ENCODE assay signal across 7 mouse cellular contexts in the genomic region with DNA sequence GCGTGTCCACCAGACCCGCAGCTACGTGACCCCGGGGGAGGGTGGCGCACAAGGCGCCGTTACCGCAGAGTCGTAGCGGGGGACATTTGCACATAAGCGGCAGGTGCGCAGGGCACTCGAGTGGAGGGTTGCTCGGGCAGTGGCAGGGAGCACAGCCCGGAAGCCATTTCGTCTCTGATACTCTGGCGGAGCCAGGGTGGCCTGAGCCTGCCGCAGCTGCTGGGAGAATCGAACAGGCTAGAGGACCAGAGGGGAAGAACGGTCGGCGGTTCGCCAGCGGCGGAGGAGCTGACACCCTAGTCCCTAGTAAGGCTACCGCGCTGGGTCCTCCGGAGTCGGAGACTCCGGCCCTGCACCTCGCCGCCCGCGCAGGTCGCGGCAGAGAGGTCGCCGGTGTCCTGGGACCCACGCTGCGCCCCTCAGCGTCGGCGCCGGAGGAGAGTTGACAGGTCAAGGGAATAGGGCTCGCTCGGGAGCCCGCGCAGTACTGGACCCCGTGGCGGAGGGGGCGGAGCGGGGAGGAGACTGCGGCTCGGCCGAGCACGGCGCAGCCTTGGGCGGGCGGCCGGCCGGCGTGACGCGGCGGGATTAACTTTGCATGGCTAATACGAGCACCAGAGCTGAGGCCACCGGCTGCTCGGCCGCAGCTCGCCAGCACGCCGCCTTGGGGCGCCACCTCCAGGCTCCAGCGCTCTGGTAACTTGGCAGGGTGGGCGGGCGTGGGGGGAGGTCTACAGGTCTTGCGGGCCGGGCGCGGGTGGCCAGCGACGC. TPM values are rescaled to one million over a fixed set of nuclear protein-coding genes. Genes with fewer than 3 reads are reported as not detected.
DNase-seq lines count a peak whose midpoint lies in the region; ATAC-seq and TF ChIP-seq lines count a peak whose summit lies in the region.

No protein-coding gene starts in this region.

- DNase-seq in brain, adult 2 months (ENCODE audit: low read depth, low spot score) = peak; percentile 83
- peak; percentile 87 for DNase-seq in forebrain, embryonic 11.5 days (ENCODE audit: low spot score)
- peak; percentile 92 for DNase-seq in kidney, postnatal 14 days
- peak; percentile 72 for DNase-seq in liver, embryonic 11.5 days (ENCODE audit: low spot score)
- DNase-seq in spleen, postnatal 4 days (ENCODE audit: low spot score in 2 of 2) = peak; percentile 26 to 68

- peak overlapping the region; percentile 51 for H3K9ac ChIP-seq in forebrain, embryonic 11.5 days (ENCODE audit: low read length)
- H3K9ac ChIP-seq in heart, embryonic 15.5 days = peak overlapping the region; percentile 65
- peak overlapping the region; percentile 55; the same call in 1 of the 2 replicates for H3K9ac ChIP-seq in liver, embryonic 11.5 days (ENCODE audit: low read depth, low read length)

- no peak for TF ChIP-seq POLR2A in myocyte (IDR thresholded peaks at IDR 0.05; ENCODE audit: insufficient read length, low read depth)

- no peaks in the 10 kb centered on the region for H3K9me3 ChIP-seq in forebrain, embryonic 11.5 days (ENCODE audit: control insufficient read depth, low read length)
- no peaks in the 10 kb centered on the region for H3K9me3 ChIP-seq in heart, embryonic 15.5 days (replicated peaks)
- H3K9me3 ChIP-seq in liver, embryonic 11.5 days (ENCODE audit: control insufficient read depth, low read length) = no peaks in the 10 kb centered on the region

- H3K79me2 ChIP-seq in myocyte (ENCODE audit: control insufficient read depth, insufficient read depth) = no peaks in the 10 kb centered on the region

- H3K27me3 ChIP-seq in forebrain, embryonic 11.5 days (ENCODE audit: control insufficient read depth, insufficient read depth, low read length) = peaks cover 18% of the 10 kb centered on the region
- peaks cover 18% of the 10 kb centered on the region for H3K27me3 ChIP-seq in heart, embryonic 15.5 days
- peaks cover 35% of the 10 kb centered on the region for H3K27me3 ChIP-seq in liver, embryonic 11.5 days (replicated peaks; ENCODE audit: control insufficient read depth, insufficient read depth, low read length)
- peaks cover 20% of the 10 kb centered on the region for H3K27me3 ChIP-seq in myocyte (ENCODE audit: control insufficient read depth, insufficient read depth, insufficient read length)

- peak overlapping the region; percentile 82 for H3K4me2 ChIP-seq in forebrain, embryonic 11.5 days (ENCODE audit: low read depth, low read length, severe bottlenecking)
- peak overlapping the region; percentile 100 for H3K4me2 ChIP-seq in heart, embryonic 15.5 days
- H3K4me2 ChIP-seq in liver, embryonic 11.5 days = peak overlapping the region; percentile 88
- peak overlapping the region; percentile 48 for H3K4me2 ChIP-seq in myocyte (ENCODE audit: low read depth)

- no peak overlapping the region for H3K27ac ChIP-seq in forebrain, embryonic 11.5 days (ENCODE audit: low read depth, low read length)
- H3K27ac ChIP-seq in heart, embryonic 15.5 days = no peak overlapping the region
- no peak overlapping the region for H3K27ac ChIP-seq in liver, embryonic 11.5 days (ENCODE audit: low read depth, low read length)

- peak; percentile 93 for ATAC-seq in forebrain, embryonic 11.5 days (replicated peaks; ENCODE audit: low FRiP score)
- peak; percentile 88 for ATAC-seq in heart, embryonic 15.5 days (replicated peaks; ENCODE audit: insufficient number of reproducible peaks, insufficient read depth, low FRiP score, low read depth)
- ATAC-seq in liver, embryonic 11.5 days (replicated peaks; ENCODE audit: low FRiP score) = peak; percentile 86

- H3K4me1 ChIP-seq in forebrain, embryonic 11.5 days (replicated peaks; ENCODE audit: control insufficient read depth, insufficient read depth, low read length) = peaks cover 4% of the 10 kb centered on the region; the same call in 1 of the 2 replicates
- H3K4me1 ChIP-seq in heart, embryonic 15.5 days (replicated peaks) = peaks cover 18% of the 10 kb centered on the region
- H3K4me1 ChIP-seq in liver, embryonic 11.5 days (replicated peaks; ENCODE audit: control insufficient read depth, insufficient read depth, low read length) = no peaks in the 10 kb centered on the region

- no peaks in the 10 kb centered on the region for H3K36me3 ChIP-seq in forebrain, embryonic 11.5 days (ENCODE audit: control insufficient read depth, insufficient read depth, low read length)
- no peaks in the 10 kb centered on the region for H3K36me3 ChIP-seq in heart, embryonic 15.5 days
- no peaks in the 10 kb centered on the region for H3K36me3 ChIP-seq in liver, embryonic 11.5 days (ENCODE audit: control insufficient read depth, insufficient read depth, low read length)
- H3K36me3 ChIP-seq in myocyte (ENCODE audit: control insufficient read depth, insufficient read depth) = no peaks in the 10 kb centered on the region

- peak overlapping the region; percentile 53 for H3K4me3 ChIP-seq in forebrain, embryonic 11.5 days (ENCODE audit: low read depth, low read length)
- peak overlapping the region; percentile 80 for H3K4me3 ChIP-seq in heart, embryonic 15.5 days
- H3K4me3 ChIP-seq in liver, embryonic 11.5 days (ENCODE audit: low read depth, low read length) = peak overlapping the region; percentile 62
- no peak overlapping the region for H3K4me3 ChIP-seq in myocyte

- WGBS in forebrain, embryonic 11.5 days = 0% methylated on average over 67 of the region's 82 CpGs
- WGBS in heart, embryonic 15.5 days = under 1% methylated on average over 78 of the region's 82 CpGs
- WGBS in liver, embryonic 11.5 days = under 1% methylated on average over 80 of the region's 82 CpGs

- H3ac ChIP-seq in myocyte (ENCODE audit: control insufficient read depth, insufficient read length) = no peak overlapping the region

TF ChIP-seq in myocyte, 11 proteins besides CTCF, POLR2A, EP300 and RAD21:
- TF ChIP-seq TCF12 (IDR thresholded peaks at IDR 0.05; ENCODE audit: insufficient read depth, poor library complexity, severe bottlenecking) (no peak), REST (IDR thresholded peaks at IDR 0.05; ENCODE audit: insufficient read depth, insufficient read length) (no peak), MAX (IDR thresholded peaks at IDR 0.05; ENCODE audit: low read depth) (no peak), MYOD1 (IDR thresholded peaks at IDR 0.05; ENCODE audit: control insufficient read depth in 1 of 3, insufficient read length in 2 of 3, low read depth in 2 of 3) (no peak), TCF3 (IDR thresholded peaks at IDR 0.05; ENCODE audit: insufficient read length, low read depth) (no peak), MYOG (IDR thresholded peaks at IDR 0.05; ENCODE audit: control insufficient read depth in 1 of 3, insufficient read depth in 1 of 3, insufficient read length in 2 of 3, low read depth in 2 of 3) (no peak), SRF (IDR thresholded peaks at IDR 0.05; ENCODE audit: control insufficient read depth, insufficient read length, low read depth) (no peak), CEBPB (IDR thresholded peaks at IDR 0.05; ENCODE audit: insufficient read depth, poor library complexity, severe bottlenecking) (no peak), E2F4 (IDR thresholded peaks at IDR 0.05; ENCODE audit: insufficient read depth) (no peak), USF1 (IDR thresholded peaks at IDR 0.05; ENCODE audit: low read depth) (no peak), POLR2AphosphoS2 (IDR thresholded peaks at IDR 0.05; ENCODE audit: insufficient read length, low read depth) (no peak)

RNA-seq across cellular contexts. Expression of a gene that starts 0.5 kb away (rescaled TPM):
- polyA plus RNA-seq in forebrain, embryonic 11.5 days (2014; fragmentation: Nextera tagmentation; extraction: Ambion mirVana) = 0.32 and 0.79 TPM in 2 replicates
- polyA plus RNA-seq in heart, embryonic 15.5 days (2015; fragmentation: Nextera tagmentation; extraction: Ambion mirVana) = 0.83 and 1.3 TPM in 2 replicates
- polyA plus RNA-seq in liver, embryonic 11.5 days (2014; fragmentation: Nextera tagmentation; extraction: Ambion mirVana) = 1.5 and 1.7 TPM in 2 replicates
- 0.05 TPM for polyA plus RNA-seq in myocyte (2012; fragmentation: generic; extraction: Trizol)

Comparison
In these comparisons a context has a peak if more than half of its experiments do, and no peak if none do; other contexts are left out.
1. H3K4me2 ChIP-seq: peak in every context shown above with its lines; median percentile 100 in heart, embryonic 15.5 days; 88 in liver, embryonic 11.5 days; 82 in forebrain, embryonic 11.5 days; 48 in myocyte.